Mouse (Mus musculus) retina, embryonic 14.5 days (tissue): ENCODE results near the gene Mmel1.

Experiments
- DNase-seq: peaks from one replicate; pipeline ENCODE4 v3.0.0-alpha.2; 2015; ENCODE audit warnings: low spot score

Mmel1 gene

DNA sequence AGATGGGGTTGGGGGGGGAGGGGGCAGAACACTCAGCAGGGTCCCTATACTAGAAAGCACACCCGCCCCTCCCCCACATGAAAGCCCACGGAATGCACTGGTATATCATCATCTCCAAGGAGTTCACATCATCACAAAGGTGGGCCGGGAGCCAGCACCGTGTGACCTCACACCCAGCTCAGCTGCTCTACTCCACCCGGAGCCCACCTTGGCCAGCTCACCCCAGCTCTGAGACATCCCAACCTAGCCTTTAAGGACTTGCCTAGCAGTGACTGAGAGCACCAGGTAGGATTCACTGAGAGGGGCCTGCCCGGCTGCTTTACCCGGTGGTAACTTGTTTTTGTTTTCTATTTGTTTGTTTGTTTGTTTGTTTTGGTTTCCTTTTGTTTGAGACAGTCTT is at the start of gene Mmel1:
Mmel1 (plus strand) TSS at position 146 of the 400 bp plus-strand sequence.
- DNase-seq: no peak

- peak; percentile 89 for DNase-seq
Measured at GRCm38 (mm10) chr4:154825662-154826061, 43.7 kb upstream of the Mmel1 start.

- no peak for DNase-seq
Measured at GRCm38 (mm10) chr4:154826224-154826623, 43.2 kb upstream of the Mmel1 start.

DNA sequence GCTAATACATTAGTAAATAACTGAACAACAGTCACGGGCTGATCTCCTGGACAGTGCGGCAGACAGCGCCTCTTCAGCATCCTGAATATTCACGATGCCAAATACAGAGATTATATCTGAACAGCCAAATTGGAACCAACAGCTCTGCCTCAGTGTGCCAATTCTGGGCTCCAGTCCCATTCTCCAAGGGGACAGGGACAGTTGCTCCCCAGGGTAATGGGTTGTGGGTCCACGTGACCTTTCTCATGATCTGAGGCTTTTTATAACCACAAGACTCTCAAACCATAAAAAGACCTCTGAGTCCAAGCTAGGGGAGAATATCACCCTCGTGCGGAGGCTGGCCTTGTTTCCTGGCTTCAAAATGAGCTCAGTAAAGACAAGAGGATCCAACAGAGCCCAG is 42.2 kb upstream of the Mmel1 start:
- DNase-seq: no peak

GRCm38 (mm10) chr4:154827861-154828610 is 41.3 kb upstream of the Mmel1 start:
- peak; percentile 23 for DNase-seq

DNA sequence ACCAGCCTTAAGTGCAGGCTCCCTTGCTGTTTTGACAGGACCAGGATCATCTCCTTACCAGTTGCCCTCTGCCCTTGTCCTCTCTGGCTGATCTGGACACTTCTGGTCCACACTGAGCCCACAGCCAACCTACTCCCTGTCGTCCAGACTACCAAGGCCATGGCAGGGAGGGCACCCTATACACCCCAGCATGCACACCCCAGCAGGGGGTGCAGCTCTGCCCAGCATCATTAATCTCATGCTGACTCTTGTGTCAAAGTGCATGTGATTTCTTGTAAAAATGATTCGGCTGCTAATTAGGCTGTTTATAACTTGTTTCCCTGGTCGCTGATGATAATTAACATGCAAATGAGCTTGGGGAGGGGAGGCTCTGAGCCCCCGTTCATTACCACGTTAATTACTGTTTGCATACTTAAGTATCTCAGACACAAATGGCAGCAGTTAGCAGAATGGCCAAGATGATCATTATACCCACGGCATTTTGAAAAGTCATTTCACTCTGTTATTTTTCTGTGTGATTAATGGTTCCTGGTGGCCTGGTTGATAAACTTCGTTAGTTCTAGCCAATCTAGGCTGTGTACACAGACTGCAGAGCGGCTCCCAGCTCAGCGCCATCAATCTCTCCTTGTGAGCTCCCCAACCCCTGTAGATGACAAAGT is 37.3 kb upstream of the Mmel1 start:
- DNase-seq: no peak

GRCm38 (mm10) chr4:154836183-154836915 is 33.0 kb upstream of the Mmel1 start:
- DNase-seq: no peak

GRCm38 (mm10) chr4:154837170-154837569 is 32.2 kb upstream of the Mmel1 start, which contains the start of gene Ttc34:
Gene Ttc34 (plus strand): TSS chr4:154837459.
- DNase-seq: peak; percentile 83

DNA sequence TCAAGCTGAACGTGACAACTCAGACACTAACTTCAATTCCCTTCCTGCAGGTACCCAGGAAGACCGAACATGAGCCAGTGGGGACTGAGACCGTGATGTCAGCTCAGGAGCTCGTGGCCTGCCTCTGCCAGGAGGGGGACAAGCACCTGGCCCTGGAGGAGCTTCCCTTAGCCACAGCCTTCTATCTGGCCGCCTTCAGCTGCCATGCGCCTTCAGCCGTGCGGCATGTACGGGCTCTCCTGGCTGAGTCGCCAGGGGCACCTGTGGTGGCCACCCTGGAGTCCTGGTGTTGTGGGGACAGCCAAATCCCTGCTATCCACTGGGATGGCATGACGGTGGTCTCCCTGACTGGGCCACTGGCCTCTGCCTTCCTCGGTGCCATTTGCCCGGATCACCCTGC is 30.6 kb upstream of the Mmel1 start:
- no peak for DNase-seq

DNA sequence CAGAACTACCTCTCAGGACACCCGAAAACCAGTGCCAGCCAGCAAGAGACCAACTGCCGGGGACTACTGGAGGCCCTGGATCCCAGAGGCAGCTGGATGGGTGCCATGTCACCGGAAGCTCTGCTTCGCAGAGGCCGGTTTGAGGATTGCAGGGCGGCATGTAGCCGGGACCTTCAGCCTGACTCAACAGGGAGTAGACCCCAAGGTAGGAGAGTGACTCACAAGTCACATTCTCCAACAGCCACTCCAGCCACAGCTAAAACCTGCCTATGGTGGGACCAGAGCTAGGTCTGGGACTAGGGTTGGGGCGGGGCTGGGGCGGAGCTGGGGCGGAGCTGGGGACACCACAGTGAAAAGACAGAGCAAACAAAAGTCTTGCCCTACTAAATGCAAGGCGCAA is 30.0 kb upstream of the Mmel1 start:
- DNase-seq: peak; percentile 68

DNA sequence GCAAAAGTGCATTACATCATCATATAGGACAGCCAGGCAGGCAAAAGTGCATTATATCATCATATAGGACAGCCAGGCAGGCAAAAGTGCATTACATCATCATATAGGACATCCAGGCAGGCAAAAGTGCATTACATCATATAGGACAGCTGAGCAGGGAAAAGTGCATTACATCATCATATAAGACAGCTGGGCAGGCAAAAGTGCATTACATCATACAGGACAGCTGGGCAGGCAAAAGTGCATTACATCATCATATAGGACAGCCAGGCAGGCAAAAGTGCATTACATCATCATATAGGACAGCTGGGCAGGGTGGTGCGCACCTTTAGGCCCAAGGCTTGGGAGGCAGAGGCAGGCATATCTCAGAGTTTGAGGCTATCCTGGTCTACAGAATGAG is 16.7 kb upstream of the Mmel1 start:
- DNase-seq: no peak

DNA sequence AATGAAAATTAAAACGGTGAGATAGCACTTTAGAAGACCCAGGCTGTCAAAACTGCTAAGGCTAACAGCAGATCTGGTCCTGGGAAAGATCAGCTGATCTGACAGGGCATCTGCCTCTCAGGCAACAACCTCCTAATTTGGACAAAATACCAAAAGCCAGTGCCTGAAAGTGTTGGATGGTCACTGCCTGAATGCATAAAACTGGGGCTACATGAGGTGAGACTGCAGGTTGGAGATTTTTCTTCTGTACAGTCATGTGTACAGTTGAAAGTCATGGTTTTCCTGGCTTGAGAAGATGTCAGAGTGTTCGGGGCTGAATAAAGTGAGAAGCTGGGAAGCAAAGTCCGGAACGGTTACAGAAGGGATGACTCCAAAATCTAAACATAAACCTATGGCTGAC is 15.5 kb upstream of the Mmel1 start:
- no peak for DNase-seq

DNA sequence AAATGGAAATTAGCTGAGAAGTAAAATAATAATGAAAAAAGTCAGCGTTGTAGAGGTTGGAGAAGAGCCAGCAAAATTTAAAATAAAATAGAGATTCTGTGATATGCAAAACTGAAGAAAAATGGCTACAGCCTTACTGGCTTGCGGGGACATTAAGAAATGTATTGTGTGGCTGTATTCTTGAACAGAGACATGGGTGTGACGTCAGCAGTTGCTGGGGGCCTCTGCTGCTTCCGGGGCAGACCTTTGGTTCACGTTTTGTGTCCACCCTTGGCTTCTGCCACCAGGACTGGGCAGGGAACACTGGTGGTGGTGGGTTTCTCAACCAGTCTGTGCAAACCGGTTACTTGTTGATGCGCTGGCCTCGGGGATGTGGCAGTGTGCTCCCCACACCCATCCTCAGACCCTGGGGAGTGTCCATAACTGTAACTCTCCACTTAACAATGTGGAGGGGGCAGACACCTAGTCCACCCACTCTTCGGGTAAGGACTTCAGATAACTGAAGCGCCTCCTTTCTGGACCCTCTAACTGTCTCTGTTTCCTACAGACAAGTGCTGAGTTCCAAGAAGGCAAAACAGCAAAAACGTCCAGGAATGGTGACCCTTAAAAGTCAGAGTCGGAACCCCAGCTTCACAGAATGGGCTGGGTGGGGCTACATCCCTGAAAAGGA is 14.6 kb upstream of the Mmel1 start:
- no peak for DNase-seq

GRCm38 (mm10) chr4:154855721-154856479 is 13.5 kb upstream of the Mmel1 start:
- DNase-seq: peak; percentile 93

DNA sequence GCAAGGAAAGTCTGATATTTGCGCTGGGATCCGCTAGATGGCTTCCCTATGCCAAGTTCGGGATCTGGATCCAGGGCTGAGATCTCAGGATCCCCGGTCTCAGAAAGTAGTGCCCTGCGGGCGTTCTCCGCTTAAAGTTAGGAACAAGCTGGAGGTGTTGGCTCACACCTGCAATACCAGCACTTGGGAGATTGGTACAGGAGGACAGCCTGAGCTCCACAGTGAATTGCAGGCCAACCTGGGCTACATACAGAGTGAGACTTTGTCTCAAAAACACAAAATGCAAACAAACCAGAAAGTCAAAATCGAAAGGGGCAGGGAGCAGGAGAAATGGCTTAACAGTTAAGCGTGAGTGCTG is 12.9 kb upstream of the Mmel1 start:
- DNase-seq: no peak

GRCm38 (mm10) chr4:154856882-154857281 is 12.5 kb upstream of the Mmel1 start:
- DNase-seq: no peak

GRCm38 (mm10) chr4:154857366-154858240 is 11.8 kb upstream of the Mmel1 start:
- no peak for DNase-seq

DNA sequence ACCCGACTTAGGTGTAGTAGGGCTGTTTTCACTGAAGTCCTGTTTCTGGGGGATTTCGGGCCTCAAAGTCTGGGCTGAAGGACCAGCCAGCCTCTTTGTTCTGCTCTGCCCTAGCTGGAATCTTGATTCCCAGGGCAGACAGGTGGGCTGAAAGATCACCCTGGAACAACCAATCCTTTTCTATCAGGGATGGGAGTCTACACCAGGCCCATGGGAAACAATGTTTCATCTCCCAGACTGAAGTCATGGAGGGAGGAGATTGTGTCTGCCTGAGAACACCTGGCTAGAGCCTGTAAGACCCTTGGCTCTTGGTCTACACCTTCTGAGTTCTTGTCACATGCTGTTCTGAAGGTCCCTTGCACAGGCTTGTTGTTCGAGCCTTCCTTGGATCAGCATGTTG is 10.8 kb upstream of the Mmel1 start:
- no peak for DNase-seq

DNA sequence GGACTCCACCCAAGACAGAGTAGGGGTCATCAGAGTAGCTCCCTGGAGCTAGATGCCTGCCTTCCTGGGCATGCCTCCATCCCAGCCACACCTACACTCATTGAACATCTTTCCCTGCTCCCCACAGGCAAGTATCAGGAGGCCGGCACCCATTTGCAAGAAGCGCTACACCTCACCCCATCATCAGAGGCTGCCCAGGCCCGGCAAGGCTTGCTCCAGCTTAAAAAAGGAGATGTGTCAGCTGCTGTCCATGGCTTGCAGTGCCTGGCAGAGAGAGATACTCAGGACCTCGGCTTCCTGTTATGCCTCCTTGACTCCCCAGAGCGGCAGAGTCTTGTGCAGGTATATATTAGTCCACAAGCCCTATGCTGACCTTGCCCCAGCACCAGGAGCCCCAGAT is 7.4 kb upstream of the Mmel1 start:
- no peak for DNase-seq

DNA sequence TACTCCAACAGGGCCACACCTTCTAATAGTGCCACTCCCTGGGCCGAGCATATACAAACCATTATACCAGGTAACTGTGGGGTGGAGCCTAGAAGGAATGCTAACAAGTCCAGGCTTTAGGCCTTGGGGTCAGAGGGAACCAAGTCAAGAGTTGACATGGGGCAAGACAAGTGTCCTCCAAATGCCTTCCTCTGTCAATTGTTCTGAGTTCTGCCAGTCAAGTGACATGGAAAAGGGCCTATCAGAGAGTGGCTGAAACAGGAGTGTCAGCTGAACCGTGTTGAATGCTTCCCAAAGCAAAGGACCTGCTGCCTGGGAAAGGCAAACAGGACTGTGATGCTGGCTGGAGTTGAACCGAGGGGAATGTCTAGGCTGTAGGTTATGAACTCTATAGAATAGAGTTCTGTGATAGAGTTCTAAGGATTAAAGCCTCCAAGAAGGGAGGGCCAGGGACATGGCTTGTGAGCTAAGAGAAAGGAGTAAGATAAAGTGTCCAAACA is 5.9 kb upstream of the Mmel1 start:
- no peak for DNase-seq
